Mouse (Mus musculus): ENCODE measurements at regions not wholly inside any gene's neighbourhood (a gene's known extent, or its start where the extent isn't known, plus 50 kb on each side); places are given as distances from the start of the nearest gene placed in this dataset.
"Not testable (repeated sequence)": the region's sequence is repeated elsewhere in the genome, so short reads cannot be mapped to it uniquely, and the experiment has no call there.

DNA sequence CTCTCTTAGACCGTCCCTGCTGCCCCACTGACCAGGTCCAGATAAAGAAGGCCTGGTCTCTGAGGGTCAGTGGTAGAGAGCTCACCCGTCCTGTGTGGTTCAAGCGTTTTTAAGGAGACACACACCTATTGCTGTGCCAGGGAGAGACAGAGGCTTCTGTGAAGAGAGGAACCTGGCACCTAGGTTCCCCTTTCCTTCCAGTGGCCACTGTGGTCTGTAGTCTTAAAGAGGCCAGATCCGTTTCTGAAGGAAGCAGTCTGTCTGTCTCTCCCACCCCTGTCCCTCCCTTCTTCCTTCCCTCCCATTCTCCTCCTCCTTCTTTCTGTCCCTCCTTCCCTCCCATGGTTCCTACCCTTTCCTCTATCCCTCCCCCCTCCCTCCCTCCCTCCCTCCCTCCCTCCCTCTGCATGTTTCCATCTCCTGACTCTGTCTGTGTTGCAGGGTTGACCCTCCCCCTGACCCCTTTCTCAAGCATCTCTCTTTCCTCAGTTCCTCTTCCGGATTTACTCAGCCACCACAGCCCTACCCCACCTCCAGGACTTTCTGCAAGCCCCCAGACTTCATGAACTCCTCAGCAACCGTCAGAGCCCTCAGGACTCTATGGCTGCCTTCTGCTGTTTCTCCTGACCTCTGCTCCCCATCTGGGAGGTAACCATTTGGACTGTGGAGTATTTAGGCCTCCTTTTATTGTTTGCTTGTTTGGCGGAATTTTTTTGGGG is 100.1 kb upstream of the Ubl3 start:
- DNase-seq (ENCODE audit: low spot score in 2 of 2) = no peak

DNA sequence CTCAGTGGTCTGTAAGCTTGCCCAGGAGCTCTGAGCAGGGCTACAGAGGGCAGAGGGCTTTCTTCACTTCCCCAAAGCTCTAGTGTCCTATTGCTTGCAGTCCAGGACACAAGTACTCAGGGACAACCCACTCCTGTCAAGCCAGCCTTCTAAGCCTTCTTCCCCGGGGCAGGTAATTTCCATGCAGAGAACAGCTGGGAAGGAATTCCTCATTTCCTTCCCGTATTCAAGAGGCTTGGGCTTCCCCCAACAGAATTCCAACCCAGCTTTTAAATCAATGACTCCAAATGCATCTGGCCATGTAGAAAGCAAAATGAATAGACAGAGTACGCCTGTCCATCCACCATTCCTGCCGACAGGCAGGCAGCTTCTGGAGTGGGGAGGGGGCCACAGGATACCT is 99.1 kb upstream of the Ubl3 start:
- DNase-seq (ENCODE audit: low spot score in 2 of 2) = no peak

DNA sequence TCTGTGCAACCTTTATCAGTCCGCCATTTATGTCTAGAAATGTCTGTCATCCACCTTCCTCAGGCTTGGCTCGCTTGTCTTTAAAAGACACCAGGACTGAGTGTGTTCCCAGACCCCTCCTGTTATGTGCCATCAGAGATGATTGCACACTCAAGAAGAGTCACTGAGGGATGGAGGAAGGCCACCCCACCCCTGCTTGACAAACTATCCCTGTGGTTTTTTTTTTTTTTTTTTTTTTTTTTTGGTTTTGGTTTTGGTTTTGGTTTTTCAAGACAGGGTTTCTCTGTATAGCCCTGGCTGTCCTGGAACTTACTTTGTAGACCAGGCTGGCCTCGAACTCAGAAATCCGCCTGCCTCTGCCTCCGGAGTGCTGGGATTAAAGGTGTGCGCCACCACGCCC is 97.0 kb upstream of the Ubl3 start:
- DNase-seq (ENCODE audit: low spot score in 2 of 2) = not testable (repeated sequence)

DNA sequence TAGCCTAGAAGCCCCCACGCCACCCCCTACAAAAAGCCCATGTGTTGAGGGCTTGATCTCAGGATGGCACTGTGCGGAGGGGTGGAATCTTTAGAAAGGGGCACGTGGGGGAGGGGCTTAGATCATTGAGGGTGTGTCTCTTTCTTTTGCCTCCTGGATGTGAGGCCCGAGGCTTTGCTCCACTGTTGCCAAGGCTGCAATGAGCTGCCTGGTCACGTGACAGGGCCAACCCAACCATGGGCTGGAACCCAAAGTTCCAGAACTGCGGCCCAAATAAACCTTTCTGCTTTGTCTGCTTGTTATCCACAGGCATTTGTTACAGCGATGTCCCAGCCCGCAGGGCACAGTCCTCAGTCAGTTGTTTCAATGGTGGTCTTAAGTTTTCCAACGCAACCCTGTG is 96.5 kb upstream of the Ubl3 start:
- no peak for DNase-seq (ENCODE audit: low spot score in 2 of 2)

DNA sequence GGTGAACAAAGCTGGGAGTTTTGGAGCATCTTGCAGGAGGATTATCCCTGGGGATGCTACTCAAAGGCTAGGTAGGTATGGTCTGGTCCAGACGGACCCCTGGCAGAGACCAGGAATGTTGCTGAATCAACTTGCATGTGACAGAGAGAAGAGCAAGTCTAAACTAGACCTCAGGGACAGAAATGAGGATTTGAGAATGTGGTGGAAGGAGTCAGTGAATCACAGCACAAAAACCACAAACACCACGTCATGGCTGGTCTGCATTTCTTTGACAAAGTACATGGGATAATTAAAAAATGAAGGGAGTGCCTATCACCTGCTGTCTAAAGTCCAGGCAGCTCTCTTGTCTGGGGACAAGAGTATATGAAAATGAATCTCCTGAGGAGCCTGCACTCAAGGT is 95.1 kb upstream of the Ubl3 start:
- no peak for DNase-seq (ENCODE audit: low spot score in 2 of 2)

DNA sequence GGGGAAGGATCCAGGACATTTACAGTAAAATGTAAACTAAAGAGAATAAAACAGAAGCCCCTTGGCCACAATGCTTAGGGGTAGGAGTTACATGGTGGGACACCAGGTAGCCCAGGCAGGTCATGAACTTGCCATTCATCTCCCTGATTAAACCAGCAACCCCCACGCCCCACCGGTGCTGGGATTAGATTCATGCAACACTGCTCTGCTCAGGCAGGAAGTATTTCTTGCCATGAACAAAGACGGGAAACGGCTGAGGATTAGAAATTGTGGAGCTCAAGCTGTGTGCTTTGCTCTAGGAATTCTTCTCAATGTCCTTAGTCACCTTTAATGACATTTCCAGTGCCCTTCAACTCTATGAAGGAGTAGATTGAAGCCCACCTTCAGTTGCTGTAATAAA is 93.2 kb upstream of the Ubl3 start:
- no peak for DNase-seq (ENCODE audit: low spot score in 2 of 2)

DNA sequence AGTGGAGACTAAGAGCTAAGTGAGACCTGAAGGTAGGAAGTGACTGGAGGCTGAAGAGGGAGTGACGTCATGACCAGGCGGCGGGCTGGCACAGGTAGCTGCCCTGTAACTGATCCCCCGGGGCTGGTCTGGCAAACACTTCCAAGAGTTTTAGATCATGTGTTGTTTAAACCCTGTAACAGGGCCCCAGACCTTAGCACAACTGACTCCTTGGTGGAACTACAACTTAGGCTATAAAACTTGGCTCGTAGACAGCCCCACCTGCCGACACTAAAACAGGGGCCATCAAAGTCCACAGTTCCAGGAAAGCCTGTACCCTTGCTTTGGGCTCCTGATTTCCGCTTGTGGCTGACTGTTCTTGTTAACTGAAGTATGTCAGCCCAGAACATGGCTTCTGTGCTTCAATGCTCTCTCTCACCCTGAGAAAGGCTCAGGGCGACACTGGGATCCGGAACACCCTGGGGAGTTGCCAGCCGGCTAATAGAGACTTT is 92.6 kb upstream of the Ubl3 start:
- DNase-seq (ENCODE audit: low spot score in 2 of 2) = no peak

DNA sequence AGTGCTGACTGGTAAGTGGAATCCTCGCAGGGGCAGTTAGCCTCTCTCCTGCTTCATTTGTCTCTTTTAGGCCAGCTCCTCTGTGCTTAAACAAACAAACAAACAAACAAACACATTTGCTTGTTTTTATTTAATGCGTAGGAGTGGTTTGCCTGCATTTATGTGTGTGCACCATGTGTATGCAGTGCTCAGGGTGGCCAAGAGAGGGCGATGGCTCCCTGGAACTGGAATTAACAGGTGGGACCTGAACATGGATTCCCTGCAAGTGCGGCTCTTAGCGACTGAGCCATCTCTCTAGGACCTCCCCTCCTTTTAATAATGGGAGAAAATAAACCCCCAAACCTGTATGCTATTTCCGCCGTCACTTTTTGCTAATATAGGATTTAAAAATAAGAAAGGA is 91.8 kb upstream of the Ubl3 start:
- no peak for DNase-seq (ENCODE audit: low spot score in 2 of 2)

DNA sequence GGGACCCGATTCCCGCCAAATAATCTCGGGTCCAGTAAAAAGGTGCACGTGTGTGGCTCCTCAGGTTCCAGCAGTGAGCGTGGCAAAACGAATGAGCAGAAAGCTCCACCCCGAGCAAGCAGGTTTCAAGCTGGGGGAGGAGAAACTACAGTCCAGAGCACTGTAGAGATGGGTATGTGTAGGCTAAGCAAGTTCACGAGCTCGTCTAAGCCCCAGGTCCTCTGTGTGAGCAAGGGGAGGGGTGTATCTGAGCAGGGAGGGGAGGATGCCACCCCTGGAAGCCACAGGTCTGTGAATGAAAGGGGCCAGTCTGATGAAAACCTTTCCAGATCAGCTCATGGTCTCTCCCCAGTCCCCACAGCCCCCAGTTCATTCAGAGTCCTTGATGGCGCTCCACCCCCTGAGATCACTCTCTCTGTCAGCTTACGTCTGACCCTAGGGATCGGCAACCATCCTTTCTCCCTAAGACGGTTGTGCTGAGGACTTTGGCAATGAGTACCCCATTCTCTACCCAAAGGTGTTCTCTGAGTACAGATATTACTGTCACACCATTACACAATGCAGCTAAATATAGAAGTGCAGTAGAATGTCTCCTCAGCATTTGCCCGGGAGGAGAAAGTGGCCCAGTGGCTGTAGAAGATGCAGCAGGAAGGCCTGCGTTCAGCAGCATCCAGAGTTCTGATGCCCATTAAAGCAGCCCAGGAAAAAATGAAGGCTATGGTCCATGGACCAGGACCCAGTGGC is 89.2 kb upstream of the Ubl3 start:
- DNase-seq (ENCODE audit: low spot score in 2 of 2) = no peak

DNA sequence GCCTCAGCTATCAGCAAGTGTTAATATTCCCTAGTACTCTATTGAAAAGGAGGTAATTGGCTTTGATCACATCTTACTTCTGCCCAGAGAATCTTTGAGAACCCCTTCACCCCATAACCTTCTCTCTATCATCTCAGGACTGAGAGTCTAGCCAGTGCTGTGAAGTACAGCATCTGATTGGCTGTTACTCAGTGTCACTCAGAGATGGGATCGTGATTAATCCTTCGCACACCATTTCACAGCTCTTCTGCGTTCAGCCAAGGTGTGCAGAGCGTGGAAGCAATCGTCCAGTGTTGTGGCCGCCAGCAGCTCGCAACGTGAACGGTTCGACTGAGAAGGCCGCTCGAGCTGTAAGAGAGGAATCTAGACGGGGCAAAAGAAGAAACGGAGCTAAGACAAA is 87.9 kb upstream of the Ubl3 start:
- DNase-seq (ENCODE audit: low spot score in 2 of 2) = no peak

DNA sequence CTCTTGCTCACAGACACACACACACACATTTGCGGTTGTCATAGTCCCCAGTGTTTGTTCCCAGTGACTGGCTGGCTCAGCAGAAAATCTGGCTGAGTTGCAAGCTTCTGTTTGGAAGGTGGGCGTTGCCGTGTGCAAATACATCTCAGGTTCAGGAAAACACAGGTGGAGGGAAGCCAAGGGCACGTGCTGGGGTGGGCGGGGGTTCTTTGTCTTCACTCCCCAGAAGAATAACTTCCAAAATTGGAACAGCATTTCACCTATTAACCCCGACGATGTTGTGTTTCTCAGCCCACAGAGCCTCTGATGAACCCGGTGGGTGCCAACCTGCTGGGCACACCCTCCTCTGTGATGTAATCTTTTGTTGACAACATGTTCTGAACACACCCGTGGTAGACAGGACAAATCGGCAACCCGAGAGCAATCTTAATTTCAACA is 82.3 kb upstream of the Ubl3 start:
- peak in 1 of 2 experiments; percentile 22 for DNase-seq (ENCODE audit: low spot score in 2 of 2)

DNA sequence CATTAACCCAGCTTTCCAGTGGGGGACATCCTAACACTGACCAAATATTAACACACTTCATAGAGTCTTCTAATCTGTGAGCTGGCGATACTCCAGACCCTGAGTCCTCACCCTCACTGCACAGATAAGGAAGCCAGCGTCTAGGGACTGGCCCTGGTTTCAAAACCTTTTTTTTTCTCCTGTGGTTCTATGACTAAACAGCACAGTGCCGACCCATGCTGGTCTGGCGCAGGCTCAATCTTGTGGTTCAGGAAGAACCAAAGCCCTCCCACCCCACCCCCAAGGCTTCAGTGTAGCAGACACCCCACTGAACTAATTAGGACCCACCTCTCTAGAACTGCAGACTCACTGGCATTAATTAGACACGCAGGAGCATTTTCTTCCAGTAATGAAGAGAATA is 81.4 kb upstream of the Ubl3 start:
- no peak for DNase-seq (ENCODE audit: low spot score in 2 of 2)

DNA sequence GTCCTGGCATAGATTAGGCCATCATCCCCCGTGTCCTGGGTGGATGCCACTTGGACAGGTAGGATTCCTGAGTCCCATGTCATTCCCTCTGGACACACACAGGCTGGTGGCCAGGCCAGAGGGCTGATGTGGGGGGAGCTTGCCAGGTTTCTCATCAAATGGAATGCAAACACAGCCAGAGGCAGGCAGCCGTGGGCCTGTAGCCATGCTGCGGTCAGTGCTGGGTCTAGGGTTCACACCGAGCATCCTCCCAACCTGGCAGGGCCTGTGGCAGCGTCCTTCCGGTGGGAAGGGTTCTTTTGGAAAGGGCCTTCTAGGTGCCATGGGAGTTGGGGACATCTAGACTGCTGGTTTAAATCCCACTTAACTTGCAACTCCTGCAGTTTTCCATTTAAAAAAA is 80.7 kb upstream of the Ubl3 start:
- DNase-seq (ENCODE audit: low spot score in 2 of 2) = no peak

DNA sequence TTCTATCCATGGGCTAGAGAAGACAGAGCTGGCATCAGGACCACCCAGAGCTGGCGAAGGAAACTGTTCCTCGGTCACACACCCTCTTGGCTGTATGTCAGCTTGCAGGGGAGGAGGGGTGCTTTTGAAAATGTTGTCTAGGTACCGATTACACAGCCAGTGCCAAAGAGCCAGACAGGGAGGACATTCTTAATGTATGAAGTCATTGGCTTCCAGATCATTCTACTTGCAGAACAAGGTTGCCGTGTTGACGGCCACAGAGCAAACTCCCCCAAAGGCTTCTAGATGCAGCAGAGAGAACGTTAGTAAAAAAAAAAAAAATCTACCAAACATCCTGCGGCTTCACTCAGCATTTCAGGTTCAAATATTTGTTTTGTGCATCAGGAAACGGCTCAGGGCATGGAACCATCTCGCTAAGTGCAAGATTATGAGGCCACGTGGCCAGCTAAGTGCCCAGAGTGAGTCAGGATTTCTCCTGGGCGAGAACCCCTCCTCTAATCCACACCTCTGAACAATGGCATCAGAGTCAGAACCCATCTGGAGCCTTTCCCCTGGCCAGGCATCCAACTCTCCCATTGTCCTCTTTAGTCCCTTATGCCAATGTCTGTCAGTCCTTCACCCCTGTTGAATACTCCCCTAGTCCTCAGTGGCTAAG is 80.1 kb upstream of the Ubl3 start:
- DNase-seq (ENCODE audit: low spot score in 2 of 2) = no peak

DNA sequence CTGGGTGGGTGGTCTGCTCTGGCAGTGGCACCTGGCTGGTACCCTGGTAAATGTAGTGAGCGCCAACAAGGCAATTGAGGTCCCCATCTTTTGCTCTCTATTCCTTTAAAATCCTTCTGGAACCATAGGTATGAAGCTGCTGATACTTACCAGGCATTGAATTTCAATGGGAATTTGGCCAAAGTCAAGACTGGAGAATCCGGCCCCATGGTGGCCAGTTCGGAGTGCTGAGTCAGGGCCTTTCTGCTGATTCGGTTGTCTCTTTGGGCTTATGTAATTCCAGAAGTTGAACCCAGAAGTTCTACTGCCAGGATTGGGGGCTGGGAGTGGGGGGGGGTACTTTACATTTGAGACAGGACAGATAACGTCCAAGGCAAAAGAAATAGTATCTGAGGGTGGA is 79.0 kb upstream of the Ubl3 start:
- DNase-seq (ENCODE audit: low spot score in 2 of 2) = no peak

DNA sequence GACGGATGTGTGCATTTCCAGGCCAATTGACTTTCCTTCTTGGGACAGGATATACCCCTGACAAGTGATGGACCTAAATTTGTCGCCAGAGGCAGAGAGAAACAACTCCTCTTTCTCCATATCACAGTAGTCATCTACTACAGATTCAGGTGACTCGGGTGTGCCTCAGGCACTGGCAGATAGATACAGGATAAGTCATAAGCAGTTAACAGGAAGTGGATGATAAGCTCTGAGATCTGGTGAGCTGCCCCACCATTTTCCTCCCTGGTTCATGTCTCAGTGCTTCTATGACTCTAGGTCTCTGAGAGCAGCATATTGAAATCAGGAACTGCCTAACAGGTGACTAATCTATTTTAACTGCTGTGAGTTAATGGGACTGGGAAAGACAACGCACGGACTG is 73.4 kb upstream of the Ubl3 start:
- no peak for DNase-seq (ENCODE audit: low spot score in 2 of 2)

DNA sequence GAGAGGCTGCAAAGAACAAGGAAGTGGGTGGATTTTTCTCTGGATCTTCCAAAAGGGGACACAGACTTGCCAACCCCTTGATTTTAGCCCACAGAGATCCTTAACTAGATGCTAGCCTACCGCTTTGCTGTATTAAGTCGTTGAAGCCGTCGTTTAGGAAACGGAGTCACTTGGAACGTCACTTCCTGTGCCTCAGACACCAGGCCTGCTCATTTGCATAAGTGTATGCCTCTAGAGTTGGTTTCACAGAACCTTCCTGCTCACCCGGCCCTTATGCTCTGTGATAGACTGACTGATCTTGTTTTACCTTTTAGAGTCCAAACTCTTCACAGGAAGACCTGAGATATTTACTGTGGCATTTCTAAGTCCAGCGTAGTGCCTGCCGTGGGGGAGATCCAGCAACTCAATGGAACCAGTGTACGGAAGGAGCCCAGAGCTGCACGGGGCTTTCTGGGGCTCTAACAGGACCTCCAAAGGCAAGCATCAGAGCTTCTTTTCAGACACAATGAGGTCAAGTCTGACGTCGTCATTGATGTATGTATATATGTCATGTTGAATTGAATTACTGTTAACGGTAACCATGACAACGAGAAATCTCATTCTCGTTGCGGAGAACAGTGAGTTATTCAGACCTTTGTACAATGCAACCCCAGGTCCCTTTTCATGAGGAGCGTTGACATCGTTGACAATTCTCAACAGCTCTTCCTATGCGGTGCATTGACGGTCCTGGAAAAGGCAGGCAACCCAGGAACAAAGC is 72.2 kb upstream of the Ubl3 start:
- DNase-seq (ENCODE audit: low spot score in 2 of 2) = no peak

DNA sequence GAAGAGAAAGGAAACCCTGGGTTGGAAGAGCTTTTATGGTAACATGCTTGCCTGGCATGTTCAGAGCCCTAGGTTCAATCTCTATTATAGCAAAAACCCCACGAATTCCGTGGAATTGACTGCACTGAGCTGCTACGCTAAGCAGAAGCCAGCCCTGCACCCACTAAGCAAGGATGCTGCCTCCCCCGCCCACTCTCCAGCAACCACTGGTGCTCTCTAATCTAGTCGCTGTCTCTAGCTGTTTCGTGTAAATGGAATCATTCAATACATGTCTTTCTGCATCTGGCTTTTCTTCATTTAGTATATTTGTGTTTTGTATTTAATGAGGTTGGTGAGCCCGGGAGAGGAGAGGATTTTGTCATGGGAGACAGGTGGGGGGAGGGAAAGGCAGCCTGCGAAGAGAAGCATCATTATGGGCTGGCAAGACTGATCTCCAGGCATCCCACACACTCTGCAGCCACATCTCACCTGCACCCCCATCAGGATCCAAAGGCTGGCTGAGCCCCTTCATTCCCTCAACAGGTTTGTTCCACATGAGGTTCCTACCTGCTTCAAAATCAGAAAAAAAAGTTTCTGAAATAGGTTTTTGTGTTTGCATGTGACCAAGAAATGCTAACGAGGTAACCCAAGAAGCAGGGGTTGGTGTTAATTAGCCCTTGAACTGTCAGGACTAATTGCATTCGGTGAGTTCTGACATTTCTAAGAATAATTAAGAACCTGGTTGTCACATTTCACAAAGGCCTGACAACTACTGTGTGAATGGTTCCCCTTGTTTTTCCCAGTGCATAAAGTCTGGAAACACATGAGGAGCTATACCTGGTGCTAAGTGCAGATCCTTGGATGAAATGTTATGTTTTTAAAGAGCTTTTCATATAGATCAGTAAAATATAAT is 68.6 kb upstream of the Ubl3 start:
- DNase-seq (ENCODE audit: low spot score in 2 of 2) = peak; percentile 55 to 65

DNA sequence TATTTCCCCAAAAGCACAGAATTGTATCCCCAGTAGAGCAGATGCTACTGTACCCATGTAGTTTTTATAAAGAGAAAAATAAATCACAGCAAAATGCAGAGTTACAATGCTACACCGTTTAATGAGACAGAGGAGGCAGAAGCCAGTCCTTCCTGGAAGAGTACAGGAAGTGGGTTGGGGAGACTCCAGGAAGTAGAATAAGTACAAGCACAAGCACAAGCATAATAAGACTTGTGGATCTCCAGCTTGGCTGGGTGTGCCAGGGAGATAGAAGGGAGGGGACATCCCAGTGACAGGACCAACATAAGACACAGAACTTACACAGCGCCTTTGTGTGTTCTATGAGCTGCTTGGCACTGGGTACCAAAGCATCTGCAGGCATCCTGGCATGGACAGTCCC is 67.3 kb upstream of the Ubl3 start:
- no peak for DNase-seq (ENCODE audit: low spot score in 2 of 2)

DNA sequence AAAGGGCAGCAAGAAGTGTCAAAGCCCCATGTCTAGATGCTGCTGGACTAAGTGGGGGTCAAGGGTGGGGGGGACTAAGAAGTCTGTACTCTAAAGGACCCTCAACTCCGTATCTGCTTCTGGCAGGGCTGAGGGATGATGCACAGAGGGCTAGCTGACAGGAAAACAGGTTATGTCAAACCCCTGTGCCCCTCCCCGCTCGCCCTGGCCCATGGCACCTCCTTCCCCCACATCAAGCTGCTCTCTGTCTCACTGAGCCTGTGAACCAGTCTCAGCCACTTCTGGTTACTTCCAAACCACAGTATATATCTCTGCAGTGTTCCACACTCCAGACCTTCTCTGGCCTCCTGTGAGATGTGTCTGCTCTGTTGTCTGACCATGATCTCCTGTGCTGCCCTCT is 63.8 kb upstream of the Ubl3 start:
- DNase-seq (ENCODE audit: low spot score in 2 of 2) = no peak

DNA sequence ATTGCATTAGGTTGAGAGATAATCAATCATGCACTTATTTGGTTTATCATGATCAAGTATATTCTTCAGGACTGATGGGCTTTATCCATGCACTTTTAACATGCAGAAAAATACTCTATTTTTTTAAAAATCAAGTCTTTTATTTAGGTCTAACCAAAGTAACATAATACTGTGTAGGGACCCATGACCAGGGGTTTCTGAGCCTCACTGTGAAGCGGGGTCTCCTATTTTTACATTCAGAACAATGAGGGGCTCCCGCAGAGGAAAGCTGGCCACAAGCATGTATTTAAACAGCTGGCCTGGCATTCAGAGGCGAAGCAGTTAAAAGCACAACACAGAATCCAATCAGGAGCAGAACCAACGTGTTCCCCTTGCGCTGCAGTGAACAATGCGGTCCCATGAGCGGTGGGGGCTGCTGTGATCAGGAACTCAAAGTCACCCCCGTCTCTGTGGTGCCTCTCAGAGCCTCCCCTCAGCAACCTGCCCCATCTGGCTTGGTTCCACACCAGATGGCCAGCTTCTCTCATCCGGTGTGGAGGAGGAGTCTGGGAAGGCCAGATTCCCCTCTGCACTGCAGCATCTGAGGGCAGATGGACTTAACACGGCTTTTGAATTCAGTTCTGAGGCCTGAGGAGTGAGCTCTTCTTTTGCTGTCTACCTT is 63.2 kb upstream of the Ubl3 start:
- peak in 1 of 2 experiments; percentile 12 for DNase-seq (ENCODE audit: low spot score in 2 of 2)

Data from right cerebral cortex, adult 2 months (tissue).